Mouse (Mus musculus) CH12.LX (cell line): Measurements from ENCODE around the gene Fig4. TPM values are rescaled to one million over a fixed set of nuclear protein-coding genes. Genes with fewer than 3 reads are reported as not detected.

Experiments used
- DNase-seq: peaks from one replicate; pipeline ENCODE4 v3.0.0-alpha.2; 2013; ENCODE audit errors: extremely low read depth
- H3K27ac ChIP-seq: 2 replicates; pipeline ENCODE4 v1.5.1; 2012; ENCODE audit warnings: low read depth, mild to moderate bottlenecking, control low read depth, moderate library complexity; ENCODE audit not compliant: insufficient read depth
- H3K27me3 ChIP-seq: replicated peaks from 2 replicates; pipeline ENCODE3; 2012; ENCODE audit warnings: inconsistent platforms
- H3K36me3 ChIP-seq, 2 experiments: replicated peaks in 1 of 2; 2 replicates each; pipeline versions ENCODE3 to v1.6.1; 2012; ENCODE audit warnings: inconsistent platforms in 1 of 2, low read length in 1 of 2, mild to moderate bottlenecking in 1 of 2, mixed read lengths in 1 of 2, moderate library complexity in 1 of 2; ENCODE audit not compliant: control insufficient read depth in 1 of 2, insufficient read depth in 1 of 2
- H3K4me1 ChIP-seq, 2 experiments: 2 replicates each; pipeline ENCODE4 v1.6.1; 2012; ENCODE audit warnings: inconsistent platforms in 1 of 2, moderate library complexity in 1 of 2; ENCODE audit not compliant: insufficient read depth in 2 of 2, control insufficient read depth in 1 of 2
- H3K4me2 ChIP-seq: 2 replicates; pipeline ENCODE4 v1.6.1; 2012; ENCODE audit warnings: low read depth, mild to moderate bottlenecking, control low read depth; ENCODE audit not compliant: poor library complexity, insufficient read depth, severe bottlenecking
- H3K4me3 ChIP-seq, 3 experiments: fragments of 150-350 bp in 1 of 3; sonication (generic) in 1 of 3; replicated peaks in 1 of 3; 2 replicates each; pipeline versions ENCODE3 to v1.5.1; 2011 to 2012; ENCODE audit warnings: low read depth in 2 of 3, low read length in 2 of 3, mild to moderate bottlenecking in 2 of 3, moderate library complexity in 2 of 3, control low read depth in 1 of 3, improper control_type of control experiment in 1 of 3, inconsistent platforms in 1 of 3, mixed read lengths in 1 of 3; ENCODE audit not compliant: poor library complexity in 1 of 3
- H3K79me2 ChIP-seq: replicated peaks from 2 replicates; pipeline ENCODE4 v1.6.1; 2012; ENCODE audit warnings: mild to moderate bottlenecking, moderate library complexity; ENCODE audit not compliant: control insufficient read depth, poor library complexity, insufficient read depth, severe bottlenecking; ENCODE audit errors: extremely low read depth
- H3K9ac ChIP-seq: 2 replicates; pipeline ENCODE4 v1.6.1; 2012; ENCODE audit warnings: low read depth, mild to moderate bottlenecking, control low read depth, moderate library complexity; ENCODE audit not compliant: insufficient read depth
- H3K9me3 ChIP-seq: replicated peaks from 2 replicates; pipeline ENCODE3; 2012; ENCODE audit warnings: low read length, inconsistent platforms, mixed read lengths
- CHD1 ChIP-seq: IDR thresholded peaks from 2 replicates; pipeline ENCODE4 v1.6.1; 2012; ENCODE audit warnings: low read depth, low read length, improper control_type of control experiment, inconsistent platforms
- E2F4 ChIP-seq: IDR thresholded peaks from 2 replicates; pipeline ENCODE4 v1.6.1; 2011; ENCODE audit warnings: low read depth, low read length, improper control_type of control experiment; ENCODE audit not compliant: insufficient replicate concordance
- EP300 ChIP-seq: IDR thresholded peaks from 2 replicates; pipeline ENCODE4 v1.6.1; 2011; ENCODE audit warnings: low read length, improper control_type of control experiment
- ETS1 ChIP-seq: conservative IDR thresholded peaks from 2 replicates; pipeline ENCODE4 v1.6.1; 2012; ENCODE audit warnings: low read depth, mild to moderate bottlenecking, inconsistent platforms, low read length, improper control_type of control experiment, moderate library complexity
- IRF4 ChIP-seq: IDR thresholded peaks from 2 replicates; pipeline ENCODE4 v1.6.1; 2014; ENCODE audit warnings: low read depth, mild to moderate bottlenecking, inconsistent platforms, low read length, improper control_type of control experiment
- JUND ChIP-seq: conservative IDR thresholded peaks from 2 replicates; pipeline ENCODE4 v1.6.1; 2011; ENCODE audit warnings: low read depth, low read length, improper control_type of control experiment
- MEF2A ChIP-seq: IDR thresholded peaks from 2 replicates; pipeline ENCODE4 v1.6.1; 2014; ENCODE audit warnings: low read depth, mild to moderate bottlenecking, inconsistent platforms, low read length, improper control_type of control experiment, borderline replicate concordance
- MYC ChIP-seq: IDR thresholded peaks from 2 replicates; pipeline ENCODE4 v1.6.1; 2011; ENCODE audit warnings: low read depth, mild to moderate bottlenecking, improper control_type of control experiment, low read length
- NELFE ChIP-seq: IDR thresholded peaks from 2 replicates; pipeline ENCODE4 v1.6.1; 2011; ENCODE audit warnings: low read depth, low read length, improper control_type of control experiment
- NRF1 ChIP-seq: IDR thresholded peaks from 2 replicates; pipeline ENCODE4 v1.6.1; 2014; ENCODE audit warnings: low read depth, mild to moderate bottlenecking, inconsistent platforms, low read length, improper control_type of control experiment, moderate library complexity
- PAX5 ChIP-seq: IDR thresholded peaks from 2 replicates; pipeline ENCODE4 v1.6.1; 2012; ENCODE audit warnings: low read length, inconsistent platforms, mixed read lengths
- RAD21 ChIP-seq: IDR thresholded peaks from 2 replicates; pipeline ENCODE4 v1.6.1; 2011; ENCODE audit warnings: low read depth, mild to moderate bottlenecking, low read length, improper control_type of control experiment, moderate library complexity
- RCOR1 ChIP-seq: conservative IDR thresholded peaks from 2 replicates; pipeline ENCODE4 v1.6.1; 2012; ENCODE audit warnings: low read depth, mild to moderate bottlenecking, inconsistent platforms, low read length, improper control_type of control experiment
- SMC3 ChIP-seq: IDR thresholded peaks from 2 replicates; pipeline ENCODE4 v1.6.1; 2011; ENCODE audit warnings: low read depth, low read length, improper control_type of control experiment
- TBP ChIP-seq: conservative IDR thresholded peaks from 2 replicates; pipeline ENCODE4 v1.6.1; 2011; ENCODE audit warnings: low read depth, low read length, improper control_type of control experiment
- TCF12 ChIP-seq: IDR thresholded peaks from 2 replicates; pipeline ENCODE4 v1.6.1; 2014; ENCODE audit warnings: low read depth, mild to moderate bottlenecking, inconsistent platforms, low read length, improper control_type of control experiment
- UBTF ChIP-seq: IDR thresholded peaks from 2 replicates; pipeline ENCODE4 v1.6.1; 2012; ENCODE audit warnings: low read depth, mild to moderate bottlenecking, inconsistent platforms, low read length, improper control_type of control experiment, moderate library complexity
- USF1 ChIP-seq: IDR thresholded peaks from 2 replicates; pipeline ENCODE4 v1.6.1; 2014; ENCODE audit warnings: low read depth, mild to moderate bottlenecking, inconsistent platforms, low read length, improper control_type of control experiment
- ZC3H11A ChIP-seq: IDR thresholded peaks from 2 replicates; pipeline ENCODE4 v1.6.1; 2012; ENCODE audit warnings: low read depth, mild to moderate bottlenecking, inconsistent platforms, low read length, improper control_type of control experiment
- dilution Hi-C: fragments of 300-500 bp; cut with MboI; formaldehyde crosslinking; loops from 2 replicates; pipeline ENCODE4 v1.14.3; 2020; ENCODE audit warnings: low sequenced_read_pairs; ENCODE audit not compliant: extremely low pct_unique_long_range_greater_than_20kb, extremely low pct_ligation_motif_present
- in situ Hi-C: fragments of 300-500 bp; cut with MboI; formaldehyde crosslinking; loops from 3 replicates; pipeline ENCODE4 v1.14.3; 2019; ENCODE audit warnings: low sequenced_read_pairs, low pct_ligation_motif_present, low pct_unique_long_range_greater_than_20kb, mixed read lengths
- polyA plus RNA-seq: library from polyadenylated mRNA; unstranded; fragments of >175 nt; gene quantifications from 2 replicates; pipeline ENCODE4 v1.2.1, GENCODE M21; 2012; ENCODE audit warnings: low read depth; ENCODE audit not compliant: insufficient read length
- total RNA-seq, 2 experiments: library from RNA; depleted of rRNA; stranded (reverse); fragments of 300-350 nt in 1 of 2; fragments of >200 nt in 1 of 2; gene quantifications; 2 replicates each; pipeline ENCODE4 v1.2.3; 2012 to 2014

The Fig4 gene
- total and polyA plus RNA-seq, 3 experiments = 22.6 to 39.6 (median 35.4) TPM

DNA sequence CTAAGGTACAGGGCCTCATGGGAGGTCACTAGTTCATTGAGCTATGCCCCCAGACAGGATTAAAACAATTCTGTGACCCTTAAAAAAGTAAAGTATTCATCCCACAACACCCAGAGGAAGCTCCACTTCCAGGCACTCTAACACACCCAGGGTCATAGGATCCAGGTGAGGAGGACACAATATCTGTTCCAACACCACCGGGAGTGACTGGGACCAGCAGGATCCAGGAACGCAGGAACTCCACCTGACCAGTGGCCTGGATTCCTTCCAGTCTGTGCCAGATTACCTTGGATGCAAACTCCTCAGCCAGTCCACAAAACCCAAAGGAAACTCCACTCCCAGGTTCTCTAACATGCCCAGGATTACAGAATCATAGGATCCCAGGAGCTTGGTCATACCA lies 145.8 kb downstream of the Fig4 start:
- in situ Hi-C loops (no loop called here), dilution Hi-C loops (no loop called here)
- Histone ChIP-seq H3K27ac (no peak overlapping the region), H3K79me2 (no peaks in the 10 kb centered on the region), H3K9me3 (no peaks in the 10 kb centered on the region), H3K9ac (no peak overlapping the region), H3K4me2 (no peak overlapping the region), H3K4me1 (no peaks in the 10 kb centered on the region), H3K4me3 (no peak overlapping the region), H3K36me3 (no peaks in the 10 kb centered on the region), H3K27me3 (no peaks in the 10 kb centered on the region)
- DNase-seq = no peak
- no peak for TF ChIP-seq SMC3
- no peak for TF ChIP-seq USF1
- no peak for TF ChIP-seq MEF2A
- no peak for TF ChIP-seq NELFE

DNA sequence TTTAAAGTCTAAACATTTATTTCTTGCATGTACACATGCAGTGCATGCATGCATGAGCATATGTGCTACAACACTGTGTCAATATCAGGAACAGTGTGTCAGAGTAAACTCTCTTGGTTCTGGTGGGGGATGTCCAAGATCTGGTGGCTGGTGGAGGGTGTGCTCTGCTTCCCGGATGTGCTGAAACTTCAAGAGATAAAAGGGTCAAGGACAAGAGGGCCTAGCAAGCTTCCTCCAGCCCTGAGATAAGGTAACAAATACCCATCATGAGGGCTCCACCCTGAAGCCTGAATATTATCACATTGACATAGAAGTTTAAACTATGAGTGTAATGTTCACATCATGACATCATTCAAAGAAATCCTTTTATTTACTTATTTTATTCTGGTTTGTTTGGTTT lies 146.4 kb downstream of the Fig4 start:
- TF ChIP-seq MYC (no peak), JUND (no peak), ZC3H11A (no peak), NELFE (no peak), CHD1 (no peak), ETS1 (no peak), TBP (no peak), TCF12 (no peak), PAX5 (no peak), IRF4 (no peak), SMC3 (no peak), RCOR1 (no peak), UBTF (no peak), RAD21 (no peak), E2F4 (no peak), NRF1 (no peak), EP300 (no peak)
- Histone ChIP-seq H3K36me3 (no peaks in the 10 kb centered on the region), H3K9me3 (no peaks in the 10 kb centered on the region), H3K4me3 (no peak overlapping the region), H3K79me2 (no peaks in the 10 kb centered on the region), H3K27ac (no peak overlapping the region), H3K4me2 (no peak overlapping the region), H3K4me1 (no peaks in the 10 kb centered on the region), H3K27me3 (no peaks in the 10 kb centered on the region), H3K9ac (no peak overlapping the region)
- dilution Hi-C loops = no loop called here
- DNase-seq = no peak
- in situ Hi-C loops = no loop called here
